Mouse (Mus musculus): Measurements from ENCODE around the gene Cpsf3. TPM values are rescaled to one million over a fixed set of nuclear protein-coding genes. Genes with fewer than 3 reads are reported as not detected.

Gene Cpsf3
- total RNA-seq, 2 experiments from 2014 or later: 42.4 to 43.7 TPM

DNA sequence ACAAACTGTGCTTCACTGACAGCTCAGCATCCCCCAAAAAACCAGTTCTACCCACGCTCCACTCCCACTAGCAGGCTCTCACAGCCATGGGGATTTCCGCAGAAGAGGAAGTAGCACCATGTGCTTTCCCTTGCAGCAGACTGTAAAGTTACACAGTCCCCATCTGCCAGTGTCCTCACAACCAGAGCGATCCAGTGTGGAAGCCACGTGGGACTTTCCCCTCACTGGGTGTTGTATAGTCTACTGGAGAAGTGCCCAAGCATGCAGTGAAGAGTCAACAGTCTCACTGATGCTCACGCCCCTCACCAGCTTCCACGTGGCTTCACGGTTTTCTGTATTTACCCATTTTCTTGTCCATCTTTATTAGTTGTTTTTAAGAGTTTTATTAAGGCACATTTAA is 50.7 kb downstream of the Cpsf3 start:
- no peak for DNase-seq

DNA sequence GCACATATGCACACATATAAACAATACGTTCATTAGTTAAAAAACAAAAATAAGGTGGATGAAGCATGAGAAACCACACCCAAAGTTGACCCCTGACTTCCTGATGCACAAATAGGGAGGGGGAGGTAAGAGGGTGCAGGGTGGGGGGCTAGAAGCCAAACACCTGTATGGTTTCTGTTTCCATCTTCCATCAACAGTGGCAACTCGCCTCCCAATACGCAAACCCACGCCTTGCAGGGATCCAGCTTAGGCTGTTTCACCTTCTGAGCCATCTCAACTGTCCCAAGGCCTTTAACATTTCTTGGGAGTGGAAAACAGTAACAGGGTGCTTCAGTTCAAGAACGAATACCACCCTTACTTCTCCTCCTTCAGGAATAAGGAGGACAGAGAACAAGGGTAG is 52.0 kb downstream of the Cpsf3 start:
- DNase-seq: no peak

DNA sequence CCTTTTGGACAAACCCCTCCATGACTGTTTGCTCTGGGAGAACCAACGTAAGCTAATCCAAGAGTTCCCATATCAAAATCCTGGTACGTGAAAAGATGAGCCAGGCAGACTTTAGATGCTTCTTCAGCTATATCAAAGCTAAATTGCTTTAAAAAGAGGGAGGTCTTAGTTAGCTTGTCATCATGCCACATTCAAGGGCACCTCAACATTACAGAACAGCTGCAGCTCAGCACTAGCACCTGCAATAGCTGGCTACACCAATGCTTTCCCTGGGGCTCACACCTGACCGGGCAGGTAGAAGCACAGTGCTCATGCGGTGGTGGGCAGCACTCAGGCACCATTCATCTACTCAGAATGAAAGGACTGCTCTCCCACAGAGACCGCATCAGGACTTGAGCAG is 55.5 kb downstream of the Cpsf3 start:
- no peak for DNase-seq

DNA sequence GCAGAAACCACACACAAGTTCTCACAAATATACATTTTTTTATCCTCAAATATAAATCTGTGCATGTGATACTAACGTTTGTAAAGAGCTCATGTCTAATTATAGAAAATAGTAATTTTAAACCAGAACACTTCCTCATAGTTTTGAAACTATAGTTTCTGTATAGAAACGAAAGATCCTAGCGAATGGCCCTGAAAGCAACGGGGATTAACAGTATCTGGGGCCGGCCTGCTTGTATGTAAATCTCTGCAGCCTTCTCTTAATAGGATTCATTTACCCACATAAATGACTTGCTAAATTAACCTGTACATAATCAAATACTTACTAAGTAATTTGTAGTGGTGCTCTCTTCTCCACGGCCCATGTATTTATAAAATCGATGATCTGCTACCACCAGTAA is 61.8 kb downstream of the Cpsf3 start:
- DNase-seq: no peak

DNA sequence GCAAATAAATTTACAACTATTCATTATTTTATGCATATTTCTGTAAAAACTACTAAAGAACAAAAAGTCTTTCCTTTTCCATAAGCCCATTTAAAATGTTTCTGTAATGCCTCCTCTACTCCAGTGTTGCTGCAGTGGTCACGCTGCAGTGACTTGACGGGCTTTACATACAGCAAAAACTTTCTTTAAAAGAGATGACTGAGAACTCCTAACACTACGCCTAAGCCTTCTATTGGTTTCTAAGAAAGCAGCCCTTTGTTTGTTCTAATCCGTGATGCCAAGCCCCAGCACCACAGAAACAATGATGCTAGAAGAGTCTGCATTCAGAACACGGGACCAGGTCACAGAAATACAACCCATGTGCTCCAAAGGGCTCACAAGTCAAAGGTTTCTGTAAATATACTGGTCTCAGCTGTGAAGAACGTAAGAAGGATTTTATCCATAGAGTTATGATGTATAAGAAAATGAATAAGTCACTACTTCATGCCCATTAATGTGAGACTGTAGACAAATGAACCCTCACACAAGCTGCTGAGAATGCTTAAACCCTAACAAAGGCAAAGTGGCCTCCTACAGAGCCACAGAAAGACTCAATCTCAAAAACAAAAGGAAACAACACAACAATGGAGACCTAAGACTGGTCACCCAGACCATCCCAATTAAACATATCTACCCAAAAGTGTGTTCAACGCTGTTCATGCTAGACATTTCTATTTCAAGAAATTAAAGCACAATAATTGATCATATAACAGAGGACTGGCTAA is 65.1 kb downstream of the Cpsf3 start:
- DNase-seq: no peak

DNA sequence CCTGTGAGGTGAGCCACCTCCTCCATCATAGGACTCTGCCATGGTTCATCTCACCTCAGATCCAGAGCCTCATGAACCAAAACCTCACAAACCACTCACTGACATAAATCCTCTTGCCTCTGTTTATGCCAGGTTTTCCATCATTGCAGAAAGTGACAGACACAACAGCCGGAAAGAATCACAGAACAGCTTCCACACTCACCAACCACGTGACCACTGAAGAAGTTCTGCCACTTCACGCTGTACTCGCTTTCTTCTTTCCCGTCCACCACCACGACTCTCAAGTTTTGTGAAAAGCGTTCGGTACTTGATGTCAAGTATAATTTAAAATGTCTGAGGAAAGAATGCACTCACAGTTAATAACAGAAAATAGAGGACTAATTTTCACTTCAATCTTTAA is 68.5 kb downstream of the Cpsf3 start:
- DNase-seq: no peak

DNA sequence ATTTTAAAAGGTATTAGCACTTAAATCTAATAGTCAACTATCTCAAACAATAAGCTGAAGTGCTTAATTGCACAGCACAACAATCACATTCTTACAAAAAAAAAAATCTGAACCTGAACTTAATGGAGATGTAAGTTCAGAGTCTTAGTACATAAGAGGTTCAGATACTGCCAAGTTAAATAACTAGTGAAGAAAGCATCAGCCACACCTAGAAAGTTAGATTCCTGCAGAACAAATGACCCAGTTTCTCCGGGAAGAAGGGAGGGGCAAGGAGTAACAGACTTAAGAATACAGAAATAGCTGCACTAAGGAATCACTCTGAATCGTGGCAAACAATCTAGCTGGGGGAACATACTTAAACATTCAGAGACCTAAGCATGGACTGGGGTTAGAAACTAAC is 77.5 kb downstream of the Cpsf3 start:
- no peak for DNase-seq

DNA sequence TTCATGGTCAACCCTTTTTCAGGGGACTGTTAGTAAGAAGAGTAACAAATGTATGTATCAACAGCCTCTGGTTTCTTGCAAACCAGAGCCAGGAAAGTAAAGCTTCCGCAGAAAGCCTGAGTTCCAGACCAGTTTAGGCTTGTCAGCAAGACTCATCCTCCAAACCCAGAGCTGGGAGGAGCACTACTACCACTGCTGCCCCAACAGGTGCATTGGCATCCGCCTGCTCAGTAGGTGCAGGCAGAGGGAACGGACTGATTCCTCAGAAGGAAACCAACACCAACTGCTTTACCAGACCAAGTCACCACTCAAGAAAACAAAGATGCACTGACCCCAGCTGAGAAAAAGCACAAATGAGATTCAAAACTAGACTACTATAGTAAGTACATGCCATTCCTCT is 78.0 kb downstream of the Cpsf3 start:
- no peak for DNase-seq

Other genes starting within 250 kb of the Cpsf3 start
- gene Itgb1bp1, start 893 bp downstream of the Cpsf3 start, total RNA-seq (2021): 10 to 100 TPM; 36.6 to 40.2 TPM
- gene Iah1, start 31.0 kb downstream of the Cpsf3 start, total RNA-seq (2021): 10 to 100 TPM; 22.8 to 25.9 TPM
- gene Adam17, start 88.2 kb downstream of the Cpsf3 start, total RNA-seq (2021): 10 to 100 TPM; 40.0 to 40.2 TPM
- 100 to 1,000 TPM; 173 to 184 TPM for gene Ywhaq, start 132.2 kb downstream of the Cpsf3 start, total RNA-seq (2021)

Measured in heart, postnatal 4 days (tissue).